Mouse (Mus musculus) MEL (cell line): ENCODE measurements at regions not wholly inside any gene's neighbourhood (a gene's known extent, or its start where the extent isn't known, plus 50 kb on each side); places are given as distances from the start of the nearest gene placed in this dataset.

ENCODE experiments used
- BHLHE40 ChIP-seq: IDR thresholded peaks from 2 replicates; pipeline ENCODE4 v1.6.1; 2012; ENCODE audit warnings: low read depth, mild to moderate bottlenecking, inconsistent platforms, low read length, improper control_type of control experiment, borderline replicate concordance
- CTCF ChIP-seq, 3 experiments: IDR thresholded peaks in 2 of 3; conservative IDR thresholded peaks in 1 of 3; 2 replicates each; pipeline ENCODE4 v1.5.1; 2011 to 2012; ENCODE audit warnings: low read length in 3 of 3, low read depth in 2 of 3, mild to moderate bottlenecking in 2 of 3, improper control_type of control experiment in 1 of 3, inconsistent platforms in 1 of 3, mixed read lengths in 1 of 3, moderate library complexity in 1 of 3; ENCODE audit not compliant: control insufficient read depth in 1 of 3, insufficient read depth in 1 of 3, poor library complexity in 1 of 3, severe bottlenecking in 1 of 3
- EP300 ChIP-seq, 2 experiments: IDR thresholded peaks; 2 replicates each; pipeline ENCODE4 v1.6.1; 2011; ENCODE audit warnings: improper control_type of control experiment in 2 of 2, low read length in 2 of 2, low read depth in 1 of 2, mild to moderate bottlenecking in 1 of 2
- ETS1 ChIP-seq: IDR thresholded peaks from 2 replicates; pipeline ENCODE4 v1.6.1; 2012; ENCODE audit warnings: low read depth, mild to moderate bottlenecking, inconsistent platforms, low read length, improper control_type of control experiment, moderate library complexity
- HCFC1 ChIP-seq: IDR thresholded peaks from 2 replicates; pipeline ENCODE4 v1.6.1; 2012; ENCODE audit warnings: low read depth, mild to moderate bottlenecking, inconsistent platforms, low read length, improper control_type of control experiment, moderate library complexity
- JUND ChIP-seq: IDR thresholded peaks from 2 replicates; pipeline ENCODE4 v1.6.1; 2011; ENCODE audit warnings: low read depth, mild to moderate bottlenecking, improper control_type of control experiment, low read length
- KAT2A ChIP-seq: conservative IDR thresholded peaks from 2 replicates; pipeline ENCODE4 v1.6.1; 2012; ENCODE audit warnings: low read depth, low read length, improper control_type of control experiment, inconsistent platforms
- MEF2A ChIP-seq: IDR thresholded peaks from 2 replicates; pipeline ENCODE4 v1.6.1; 2014; ENCODE audit warnings: low read depth, mild to moderate bottlenecking, inconsistent platforms, low read length, improper control_type of control experiment; ENCODE audit not compliant: poor library complexity, insufficient replicate concordance, severe bottlenecking; ENCODE audit errors: extremely low read depth
- POLR2A ChIP-seq, 2 experiments: IDR thresholded peaks; 2 replicates each; pipeline ENCODE4 v1.6.1; 2011 to 2012; ENCODE audit warnings: low read length in 2 of 2, mild to moderate bottlenecking in 2 of 2, control low read depth in 1 of 2, improper control_type of control experiment in 1 of 2, low read depth in 1 of 2, moderate library complexity in 1 of 2; ENCODE audit not compliant: control insufficient read depth in 1 of 2, insufficient read depth in 1 of 2, poor library complexity in 1 of 2
- RAD21 ChIP-seq: IDR thresholded peaks from 2 replicates; pipeline ENCODE4 v1.6.1; 2011; ENCODE audit warnings: mild to moderate bottlenecking, low read depth, low read length, improper control_type of control experiment
- ZMIZ1 ChIP-seq: IDR thresholded peaks from 2 replicates; pipeline ENCODE4 v1.6.1; 2012; ENCODE audit warnings: low read depth, mild to moderate bottlenecking, inconsistent platforms, low read length, improper control_type of control experiment, moderate library complexity
- ZNF384 ChIP-seq: IDR thresholded peaks from 2 replicates; pipeline ENCODE4 v1.6.1; 2012; ENCODE audit warnings: low read depth, mild to moderate bottlenecking, inconsistent platforms, low read length, improper control_type of control experiment

GRCm38 (mm10) chr10:117909155-117909554 is 63.3 kb upstream of the Rap1b start:
- TF ChIP-seq EP300 (IDR thresholded peaks at IDR 0.05; ENCODE audit: low read depth in 1 of 2, low read length in 2 of 2) (peak; percentile 68 to 78), MEF2A (no peak), CTCF (IDR thresholded peaks at IDR 0.05 in 2 of 3, conservative IDR thresholded peaks at IDR 0.05 in 1 of 3; ENCODE audit: control insufficient read depth in 1 of 3, insufficient read depth in 1 of 3, low read depth in 2 of 3, low read length in 3 of 3, poor library complexity in 1 of 3, severe bottlenecking in 1 of 3) (no peak), KAT2A (no peak), ETS1 (peak; percentile 86), RAD21 (no peak), JUND (no peak), ZNF384 (0 out of 2 replicates have a peak, but pooled peaks have one; percentile 46), HCFC1 (0 out of 2 replicates have a peak, but pooled peaks have one; percentile 22), BHLHE40 (no peak), ZMIZ1 (no peak), POLR2A (IDR thresholded peaks at IDR 0.05; ENCODE audit: control insufficient read depth in 1 of 2, insufficient read depth in 1 of 2, low read depth in 1 of 2, low read length in 2 of 2, poor library complexity in 1 of 2) (no peak)
